Mouse (Mus musculus): ENCODE results near the gene Akap7.

GRCm38 (mm10) chr10:25274621-25275330, 32.9 kb downstream of the Akap7 start:
- TF ChIP-seq CTCF (conservative IDR thresholded peaks at IDR 0.05; ENCODE audit: low read length) (no peak), NANOG (IDR thresholded peaks at IDR 0.05; ENCODE audit: borderline replicate concordance, low read length) (no peak), POU5F1 (IDR thresholded peaks at IDR 0.05; ENCODE audit: borderline replicate concordance, low read length) (no peak)
